Mouse (Mus musculus) lung, embryonic 15.5 days (tissue): Measurements from ENCODE around the gene Epor. TPM values are rescaled to one million over a fixed set of nuclear protein-coding genes. Genes with fewer than 3 reads are reported as not detected.

Experiments
- ATAC-seq: fragments of 200-750 bp; cut with Nextera tagmentation; 2 replicates; pipeline ENCODE4 v1.8.0; 2017; ENCODE audit warnings: moderate number of reproducible peaks, borderline replicate concordance; ENCODE audit not compliant: low FRiP score, low TSS enrichment; ENCODE audit errors: extremely low read depth
- H3K27ac ChIP-seq: fragments of 300-500 bp; sonication (generic); 2 replicates; pipeline ENCODE4 v1.5.1; 2015; ENCODE audit warnings: moderate library complexity, mild to moderate bottlenecking, inconsistent platforms
- H3K27me3 ChIP-seq: fragments of 300-500 bp; sonication (generic); 2 replicates; pipeline ENCODE4 v1.6.1; 2015; ENCODE audit warnings: inconsistent platforms
- H3K36me3 ChIP-seq: fragments of 300-500 bp; sonication (generic); 2 replicates; pipeline ENCODE4 v1.6.1; 2015; ENCODE audit warnings: inconsistent platforms
- H3K4me1 ChIP-seq: fragments of 300-500 bp; sonication (generic); 2 replicates; pipeline ENCODE4 v1.6.1; 2015; ENCODE audit warnings: inconsistent platforms
- H3K4me2 ChIP-seq: fragments of 300-500 bp; sonication (generic); 2 replicates; pipeline ENCODE4 v1.6.1; 2015; ENCODE audit warnings: inconsistent platforms, mild to moderate bottlenecking, moderate library complexity
- H3K4me3 ChIP-seq: fragments of 300-500 bp; sonication (generic); 2 replicates; pipeline ENCODE4 v1.5.1; 2015; ENCODE audit warnings: mild to moderate bottlenecking, inconsistent platforms
- H3K9ac ChIP-seq: fragments of 300-500 bp; sonication (generic); 2 replicates; pipeline ENCODE4 v1.6.1; 2015; ENCODE audit warnings: inconsistent platforms
- H3K9me3 ChIP-seq: fragments of 300-500 bp; sonication (generic); 2 replicates; pipeline ENCODE4 v1.6.1; 2016; ENCODE audit warnings: inconsistent platforms
- WGBS: fragments of 180-500 bp; shearing (Covaris S2); methylation state at CpG from one replicate; pipeline ENCODE4 v1.1.7; 2015; 5-methylcytosine and 5-hydroxymethylcytosine counted together
- polyA plus RNA-seq: library from polyadenylated mRNA; unstranded; fragments of >200 nt; fragmentation: Nextera tagmentation; extraction: Ambion mirVana; gene quantifications from 2 replicates; pipeline ENCODE4 v1.2.1, GENCODE M21; 2015

Gene Epor
- polyA plus RNA-seq, 1 experiment from 2014 or later, result 6.8 TPM

DNA sequence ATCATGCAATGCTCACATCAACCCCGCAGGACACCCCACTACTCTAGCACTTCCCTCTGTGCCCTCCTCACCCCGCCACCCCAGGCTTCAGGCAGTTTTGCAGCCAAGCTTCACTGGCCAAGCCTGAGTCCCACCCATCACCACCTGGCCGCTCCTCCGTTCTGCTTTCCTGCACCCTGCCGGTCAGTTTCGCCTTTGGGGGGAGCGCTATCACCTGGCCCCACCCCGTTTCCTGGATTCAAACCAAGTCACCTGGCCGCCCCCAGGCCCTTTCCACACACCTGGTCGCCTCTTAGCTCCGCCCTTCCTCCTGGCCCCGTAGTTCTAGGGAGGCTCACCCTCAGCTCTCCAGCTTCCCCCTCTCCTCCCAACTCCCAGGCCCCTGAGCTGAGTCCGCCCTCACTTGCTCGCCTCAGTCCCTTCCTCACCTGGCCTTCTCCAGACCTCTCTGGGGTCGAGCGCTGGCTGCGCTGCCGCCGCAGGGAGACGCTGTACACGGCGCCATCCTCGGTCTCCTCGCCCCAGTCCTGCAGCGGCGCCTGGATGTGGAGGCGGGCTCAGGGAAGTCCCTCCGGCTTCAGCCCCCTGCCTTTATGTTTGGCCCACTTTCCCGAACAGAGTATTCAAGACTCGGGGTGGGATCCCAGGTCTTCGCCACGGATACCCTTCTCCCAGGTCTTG, 25.3 kb upstream of the Epor start:
- Histone ChIP-seq H3K27ac (no peak overlapping the region), H3K9me3 (no peaks in the 10 kb centered on the region), H3K4me3 (peak overlapping the region; percentile 51), H3K36me3 (no peaks in the 10 kb centered on the region), H3K4me2 (peak overlapping the region; percentile 92), H3K4me1 (peaks cover 22% of the 10 kb centered on the region), H3K27me3 (peaks cover 70% of the 10 kb centered on the region), H3K9ac (peak overlapping the region; percentile 50)
- WGBS, result under 1% methylated on average over 32 of the region's 32 CpGs
- ATAC-seq, result peak; percentile 48

GRCm38 (mm10) chr9:21987592-21988342, 24.5 kb upstream of the Epor start:
- ATAC-seq, result no peak
- Histone ChIP-seq H3K4me2 (peak overlapping the region; percentile 92), H3K9ac (no peak overlapping the region), H3K27ac (no peak overlapping the region), H3K9me3 (no peaks in the 10 kb centered on the region), H3K36me3 (no peaks in the 10 kb centered on the region), H3K27me3 (peaks cover 70% of the 10 kb centered on the region), H3K4me3 (peak overlapping the region; percentile 51), H3K4me1 (peaks cover 22% of the 10 kb centered on the region)
- WGBS, result 8% methylated on average over 36 of the region's 36 CpGs

DNA sequence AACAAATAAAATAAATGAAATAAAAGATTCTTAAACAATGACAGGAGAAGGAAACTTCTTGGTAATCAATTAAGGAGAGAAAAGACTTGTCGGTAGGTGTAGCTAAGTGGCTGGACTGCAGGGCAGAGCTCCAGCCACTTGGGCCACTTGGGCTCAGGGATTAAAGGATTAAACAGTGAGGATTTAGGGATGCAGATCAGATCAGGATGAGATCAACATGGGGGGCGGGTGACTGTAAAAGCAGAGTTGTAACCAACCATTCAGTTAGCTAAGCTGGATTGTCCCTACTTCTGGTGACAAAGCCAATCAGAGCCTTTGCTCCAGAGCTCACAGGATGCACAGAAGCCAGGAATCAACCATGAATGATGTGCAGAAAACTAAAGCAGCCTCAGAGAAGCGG, 20.6 kb upstream of the Epor start:
- H3K36me3 ChIP-seq, result no peaks in the 10 kb centered on the region
- H3K27ac ChIP-seq, result no peak overlapping the region
- H3K4me1 ChIP-seq, result peaks cover 13% of the 10 kb centered on the region
- 31% methylated on average over 3 of the region's 3 CpGs for WGBS
- peaks cover 39% of the 10 kb centered on the region for H3K27me3 ChIP-seq
- H3K9me3 ChIP-seq, result no peaks in the 10 kb centered on the region
- H3K4me3 ChIP-seq, result no peak overlapping the region
- no peak overlapping the region for H3K9ac ChIP-seq
- H3K4me2 ChIP-seq, result no peak overlapping the region
- ATAC-seq, result no peak

- no peak overlapping the region for H3K4me2 ChIP-seq
- H3K9me3 ChIP-seq, result no peaks in the 10 kb centered on the region
- 82% methylated on average over 4 of the region's 4 CpGs for WGBS
- H3K27me3 ChIP-seq, result peaks cover 5% of the 10 kb centered on the region; the same call in 1 of the 2 replicates
- H3K27ac ChIP-seq, result no peak overlapping the region
- no peaks in the 10 kb centered on the region for H3K36me3 ChIP-seq
- H3K4me1 ChIP-seq, result no peaks in the 10 kb centered on the region
- ATAC-seq, result no peak
- H3K9ac ChIP-seq, result no peak overlapping the region
- no peak overlapping the region for H3K4me3 ChIP-seq
Measured at GRCm38 (mm10) chr9:21978398-21979128, 15.3 kb upstream of the Epor start.

DNA sequence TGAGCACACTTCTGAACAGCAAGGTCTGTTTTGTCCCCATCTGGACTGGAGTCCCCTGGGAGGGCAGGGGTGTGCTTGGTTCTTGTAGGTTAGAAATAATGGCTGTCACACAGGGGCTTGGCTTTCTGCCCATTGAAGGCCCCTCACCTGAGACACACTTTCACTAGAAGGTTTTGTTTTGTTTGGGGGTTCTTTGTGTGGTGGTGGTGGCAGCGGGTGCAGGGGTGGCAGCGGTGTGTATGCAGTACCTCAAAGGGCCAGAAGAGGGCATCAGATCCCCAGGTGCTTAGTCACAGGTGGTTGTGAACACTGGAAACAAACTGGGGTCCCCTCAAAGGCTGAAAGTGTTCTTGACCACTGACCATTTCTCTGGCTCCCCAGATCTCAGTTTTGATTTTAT, 14.7 kb upstream of the Epor start:
- H3K27ac ChIP-seq, result no peak overlapping the region
- H3K4me3 ChIP-seq, result no peak overlapping the region
- WGBS, result 22% methylated on average over 2 of the region's 2 CpGs
- no peaks in the 10 kb centered on the region for H3K4me1 ChIP-seq
- H3K9ac ChIP-seq, result no peak overlapping the region
- peaks cover 5% of the 10 kb centered on the region; the same call in 1 of the 2 replicates for H3K27me3 ChIP-seq
- H3K36me3 ChIP-seq, result no peaks in the 10 kb centered on the region
- no peak overlapping the region for H3K4me2 ChIP-seq
- H3K9me3 ChIP-seq, result no peaks in the 10 kb centered on the region
- ATAC-seq, result no peak

- Histone ChIP-seq H3K27me3 (peaks cover 5% of the 10 kb centered on the region; the same call in 1 of the 2 replicates), H3K9ac (no peak overlapping the region), H3K4me3 (no peak overlapping the region), H3K27ac (no peak overlapping the region), H3K36me3 (no peaks in the 10 kb centered on the region; the same call in 1 of the 2 replicates), H3K4me1 (no peaks in the 10 kb centered on the region), H3K4me2 (no peak overlapping the region), H3K9me3 (no peaks in the 10 kb centered on the region)
- no peak for ATAC-seq
- WGBS, result 65% methylated on average over 5 of the region's 5 CpGs
Measured at GRCm38 (mm10) chr9:21977331-21977730, 14.0 kb upstream of the Epor start.

- Histone ChIP-seq H3K9me3 (no peaks in the 10 kb centered on the region), H3K4me3 (no peak overlapping the region), H3K9ac (no peak overlapping the region), H3K36me3 (no peaks in the 10 kb centered on the region; the same call in 1 of the 2 replicates), H3K27ac (no peak overlapping the region), H3K27me3 (peaks cover 5% of the 10 kb centered on the region; the same call in 1 of the 2 replicates), H3K4me1 (no peaks in the 10 kb centered on the region), H3K4me2 (no peak overlapping the region)
- whole genome bisulfite sequencing, result 76% methylated on average over 10 of the region's 10 CpGs
- ATAC-seq, result no peak
Measured at GRCm38 (mm10) chr9:21976626-21977175, 13.4 kb upstream of the Epor start.

DNA sequence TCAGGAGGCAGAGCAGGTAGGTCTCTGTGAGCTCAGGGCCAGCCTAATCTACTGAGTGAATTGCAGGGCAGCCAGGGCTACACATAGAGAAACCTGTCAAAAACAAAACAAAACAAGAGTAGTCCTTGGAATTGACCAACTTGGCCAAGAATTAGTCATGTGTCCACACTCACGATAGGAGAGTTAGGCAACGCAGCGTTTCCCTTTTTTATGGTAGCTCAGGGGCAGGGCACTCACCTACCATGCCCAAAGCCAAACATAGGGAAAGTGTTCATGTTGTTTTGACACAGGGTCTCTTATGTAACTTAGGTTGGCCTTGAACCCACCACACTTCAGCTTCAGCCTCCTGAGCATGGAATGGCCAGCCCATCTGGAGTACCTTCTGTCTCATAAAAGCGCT, 6.0 kb upstream of the Epor start:
- H3K27ac ChIP-seq, result no peak overlapping the region
- no peak for ATAC-seq
- no peaks in the 10 kb centered on the region; the same call in 1 of the 2 replicates for H3K36me3 ChIP-seq
- no peak overlapping the region for H3K9ac ChIP-seq
- 84% methylated on average over 4 of the region's 4 CpGs for WGBS
- no peaks in the 10 kb centered on the region for H3K9me3 ChIP-seq
- H3K27me3 ChIP-seq, result no peaks in the 10 kb centered on the region
- no peaks in the 10 kb centered on the region for H3K4me1 ChIP-seq
- no peak overlapping the region for H3K4me3 ChIP-seq
- no peak overlapping the region for H3K4me2 ChIP-seq

DNA sequence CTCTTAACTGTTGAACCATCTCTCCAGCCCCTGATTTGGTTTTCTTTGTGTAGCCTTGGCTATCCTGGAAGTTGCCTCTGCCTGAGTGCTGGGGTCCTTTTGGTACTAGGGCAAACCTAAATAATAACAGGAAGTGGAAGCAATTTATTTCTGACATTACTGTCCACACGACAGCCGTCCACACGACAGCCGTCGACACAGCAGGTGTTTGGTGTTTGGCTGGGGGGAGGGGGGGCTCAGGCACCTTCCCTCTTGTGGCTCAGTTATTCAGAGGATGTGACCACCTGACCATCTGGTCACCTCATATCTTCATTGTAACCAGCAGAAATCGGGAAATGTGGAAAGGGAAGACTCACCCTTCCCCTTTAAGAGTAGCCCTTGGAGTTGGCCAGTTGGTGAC, 5.6 kb upstream of the Epor start:
- ATAC-seq, result no peak
- no peak overlapping the region for H3K9ac ChIP-seq
- no peak overlapping the region for H3K4me3 ChIP-seq
- H3K27me3 ChIP-seq, result no peaks in the 10 kb centered on the region
- H3K27ac ChIP-seq, result no peak overlapping the region
- WGBS, result 29% methylated on average over 6 of the region's 6 CpGs
- no peaks in the 10 kb centered on the region for H3K4me1 ChIP-seq
- no peaks in the 10 kb centered on the region for H3K9me3 ChIP-seq
- no peaks in the 10 kb centered on the region; the same call in 1 of the 2 replicates for H3K36me3 ChIP-seq
- H3K4me2 ChIP-seq, result no peak overlapping the region

DNA sequence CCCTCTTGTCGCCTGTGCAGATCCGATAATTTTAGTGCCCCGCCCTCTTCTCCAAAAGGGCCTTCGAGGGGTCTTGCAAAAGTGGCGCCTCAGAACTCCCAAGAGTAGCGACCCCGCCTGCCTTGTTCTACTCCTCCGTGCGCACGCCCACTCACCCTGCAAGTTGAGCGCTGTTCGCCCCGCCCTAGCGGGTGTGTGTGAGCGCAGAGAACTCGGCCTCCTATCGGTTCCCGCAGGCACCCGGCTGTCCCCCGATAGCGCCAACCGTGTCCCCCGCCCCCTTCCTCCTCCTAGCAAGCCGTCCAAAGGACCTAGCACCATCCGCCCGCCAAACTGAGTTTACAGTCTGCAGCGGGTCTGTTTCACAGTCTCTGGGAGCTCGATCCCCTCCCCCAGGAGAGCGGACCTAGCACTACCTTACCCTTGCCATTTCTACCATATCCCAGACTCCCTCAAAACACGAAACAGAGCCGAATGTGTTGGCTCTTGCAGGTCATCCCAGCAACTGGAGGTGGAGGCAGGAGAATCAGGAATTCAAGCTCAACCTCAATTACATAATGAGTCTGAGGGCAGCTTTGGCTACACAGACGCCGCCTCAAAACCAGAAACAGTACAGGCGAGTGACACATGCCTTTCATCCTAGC, 768 bp downstream of the Epor start:
- Histone ChIP-seq H3K27ac (no peak overlapping the region), H3K36me3 (no peaks in the 10 kb centered on the region), H3K4me2 (peak overlapping the region; percentile 84), H3K4me3 (peak overlapping the region; percentile 47), H3K4me1 (peaks cover 35% of the 10 kb centered on the region), H3K9ac (peak overlapping the region; percentile 43), H3K27me3 (peaks cover 35% of the 10 kb centered on the region), H3K9me3 (no peaks in the 10 kb centered on the region)
- peak; percentile 86 for ATAC-seq
- WGBS, result 3% methylated on average over 34 of the region's 34 CpGs

DNA sequence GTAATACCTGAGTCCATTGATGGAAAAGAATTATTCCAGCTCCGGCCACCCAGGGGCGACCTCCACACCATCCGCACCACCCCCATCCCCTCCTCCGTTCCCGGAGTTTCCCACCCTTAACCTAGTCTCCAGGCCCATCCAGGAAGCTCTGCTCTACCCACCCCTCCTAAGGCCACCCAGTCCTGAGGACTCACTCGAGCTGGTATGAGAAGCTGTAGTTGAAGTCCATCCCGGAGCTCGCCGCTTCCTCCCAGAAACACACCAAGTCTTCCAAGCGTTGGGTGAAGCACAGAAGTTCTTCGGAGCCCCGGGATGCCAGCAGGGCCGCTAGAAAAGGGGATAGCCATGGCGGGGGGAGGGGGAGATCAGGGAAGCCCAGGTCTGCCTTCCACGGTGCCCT, 1.3 kb downstream of the Epor start:
- peak overlapping the region; percentile 43 for H3K9ac ChIP-seq
- no peaks in the 10 kb centered on the region for H3K36me3 ChIP-seq
- ATAC-seq, result no peak; the same call in 1 of the 2 replicates
- H3K4me1 ChIP-seq, result peaks cover 35% of the 10 kb centered on the region
- peak overlapping the region; percentile 47 for H3K4me3 ChIP-seq
- peak overlapping the region; percentile 84 for H3K4me2 ChIP-seq
- no peak overlapping the region for H3K27ac ChIP-seq
- WGBS, result under 1% methylated on average over 15 of the region's 15 CpGs
- no peaks in the 10 kb centered on the region for H3K9me3 ChIP-seq
- peaks cover 35% of the 10 kb centered on the region for H3K27me3 ChIP-seq
